Mouse (Mus musculus): ENCODE data around the gene Cdk7. TPM values are rescaled to one million over a fixed set of nuclear protein-coding genes. Genes with fewer than 3 reads are reported as not detected.
A peak's percentile ranks its signal among the peaks of the same experiment; 100 is the strongest.

Gene Cdk7
- 66.3 and 68.4 TPM in 2 replicates for polyA plus RNA-seq (2014; fragmentation: Nextera tagmentation; extraction: Ambion mirVana)

- H3K36me3 ChIP-seq (ENCODE audit: control insufficient read depth, insufficient read depth, low read length), result peaks cover 6% of the 10 kb centered on the region; the same call in 1 of the 2 replicates
- 1% methylated on average over 19 of the region's 19 CpGs for WGBS
- H3K27ac ChIP-seq (ENCODE audit: low read depth, low read length), result peak within 1 kb of the TSS; percentile 63
- no peaks in the 10 kb centered on the region for H3K9me3 ChIP-seq (ENCODE audit: control insufficient read depth, low read length)
- peak; percentile 100 for DNase-seq (ENCODE audit: low spot score, missing footprints)
- peak; percentile 99 for ATAC-seq (ENCODE audit: low FRiP score)
- peak within 1 kb of the TSS; percentile 87 for H3K4me3 ChIP-seq (ENCODE audit: low read depth, low read length)
- peak within 1 kb of the TSS; percentile 59 for H3K4me2 ChIP-seq
- peaks cover 6% of the 10 kb centered on the region; the same call in 1 of the 2 replicates for H3K4me1 ChIP-seq (ENCODE audit: control insufficient read depth, insufficient read depth, low read length)
- no peaks in the 10 kb centered on the region for H3K27me3 ChIP-seq (ENCODE audit: control insufficient read depth, insufficient read depth, low read length)
- peak within 1 kb of the TSS; percentile 89 for H3K9ac ChIP-seq (ENCODE audit: low read length)
Measured at GRCm38 (mm10) chr13:100730861-100731176, at the start of gene Cdk7. Gene Cdk7 (minus strand): TSS chr13:100730939.

GRCm38 (mm10) chr13:100777491-100777890 is 46.8 kb upstream of the Cdk7 start:
- H3K4me1 ChIP-seq (ENCODE audit: control insufficient read depth, insufficient read depth, low read length), result peaks cover 11% of the 10 kb centered on the region
- ATAC-seq (ENCODE audit: low FRiP score) (no peak), DNase-seq (ENCODE audit: low spot score, missing footprints) (peak; percentile 71)
- H3K4me3 ChIP-seq (ENCODE audit: low read depth, low read length), result no peak overlapping the region
- H3K9ac ChIP-seq (ENCODE audit: low read length), result no peak overlapping the region
- no peaks in the 10 kb centered on the region for H3K9me3 ChIP-seq (ENCODE audit: control insufficient read depth, low read length)
- H3K4me2 ChIP-seq, result no peak overlapping the region
- no peak overlapping the region for H3K27ac ChIP-seq (ENCODE audit: low read depth, low read length)
- H3K27me3 ChIP-seq (ENCODE audit: control insufficient read depth, insufficient read depth, low read length), result no peaks in the 10 kb centered on the region
- 88% methylated on average over 3 of the region's 3 CpGs for WGBS
- H3K36me3 ChIP-seq (ENCODE audit: control insufficient read depth, insufficient read depth, low read length), result peaks cover 9% of the 10 kb centered on the region

- H3K4me1 ChIP-seq (ENCODE audit: control insufficient read depth, insufficient read depth, low read length), result peaks cover 11% of the 10 kb centered on the region
- H3K36me3 ChIP-seq (ENCODE audit: control insufficient read depth, insufficient read depth, low read length), result peaks cover 10% of the 10 kb centered on the region
- ATAC-seq (ENCODE audit: low FRiP score) (no peak), DNase-seq (ENCODE audit: low spot score, missing footprints) (peak; percentile 80)
- 70% methylated on average over 6 of the region's 6 CpGs for WGBS
- no peak overlapping the region for H3K4me2 ChIP-seq
- no peak overlapping the region for H3K27ac ChIP-seq (ENCODE audit: low read depth, low read length)
- H3K27me3 ChIP-seq (ENCODE audit: control insufficient read depth, insufficient read depth, low read length), result no peaks in the 10 kb centered on the region
- H3K4me3 ChIP-seq (ENCODE audit: low read depth, low read length), result no peak overlapping the region
- H3K9ac ChIP-seq (ENCODE audit: low read length), result no peak overlapping the region
- H3K9me3 ChIP-seq (ENCODE audit: control insufficient read depth, low read length), result no peaks in the 10 kb centered on the region
Measured at GRCm38 (mm10) chr13:100776710-100777109, 46.0 kb upstream of the Cdk7 start.

- H3K4me1 ChIP-seq (ENCODE audit: control insufficient read depth, insufficient read depth, low read length), result peaks cover 11% of the 10 kb centered on the region
- H3K9ac ChIP-seq (ENCODE audit: low read length), result peak overlapping the region; percentile 78
- ATAC-seq (ENCODE audit: low FRiP score) (no peak), DNase-seq (ENCODE audit: low spot score, missing footprints) (no peak)
- H3K9me3 ChIP-seq (ENCODE audit: control insufficient read depth, low read length), result no peaks in the 10 kb centered on the region
- H3K27me3 ChIP-seq (ENCODE audit: control insufficient read depth, insufficient read depth, low read length), result no peaks in the 10 kb centered on the region
- H3K36me3 ChIP-seq (ENCODE audit: control insufficient read depth, insufficient read depth, low read length), result peaks cover 7% of the 10 kb centered on the region
- H3K4me2 ChIP-seq, result peak overlapping the region; percentile 71
- H3K4me3 ChIP-seq (ENCODE audit: low read depth, low read length), result peak overlapping the region; percentile 88
- peak overlapping the region; percentile 36; the same call in 1 of the 2 replicates for H3K27ac ChIP-seq (ENCODE audit: low read depth, low read length)
- whole genome bisulfite sequencing, result 18% methylated on average over 8 of the region's 8 CpGs
Measured at GRCm38 (mm10) chr13:100776056-100776419, 45.3 kb upstream of the Cdk7 start.

- Histone ChIP-seq H3K4me3 (ENCODE audit: low read depth, low read length) (peak within 1 kb of the TSS; percentile 88), H3K9me3 (ENCODE audit: control insufficient read depth, low read length) (no peaks in the 10 kb centered on the region), H3K4me1 (ENCODE audit: control insufficient read depth, insufficient read depth, low read length) (peaks cover 11% of the 10 kb centered on the region), H3K27me3 (ENCODE audit: control insufficient read depth, insufficient read depth, low read length) (no peaks in the 10 kb centered on the region), H3K27ac (ENCODE audit: low read depth, low read length) (peak within 1 kb of the TSS; percentile 36; the same call in 1 of the 2 replicates), H3K9ac (ENCODE audit: low read length) (peak within 1 kb of the TSS; percentile 78), H3K4me2 (peak within 1 kb of the TSS; percentile 71), H3K36me3 (ENCODE audit: control insufficient read depth, insufficient read depth, low read length) (peaks cover 6% of the 10 kb centered on the region)
- DNase-seq (ENCODE audit: low spot score, missing footprints) (peak; percentile 97), ATAC-seq (ENCODE audit: low FRiP score) (peak; percentile 97)
- under 1% methylated on average over 46 of the region's 46 CpGs for WGBS
Measured at GRCm38 (mm10) chr13:100775252-100776055, 44.7 kb upstream of the Cdk7 start, which contains the start of gene Cenph. Gene Cenph (minus strand): TSS chr13:100775899.

GRCm38 (mm10) chr13:100774704-100775103 is 44.0 kb upstream of the Cdk7 start:
- DNase-seq (ENCODE audit: low spot score, missing footprints) (no peak), ATAC-seq (ENCODE audit: low FRiP score) (no peak)
- Histone ChIP-seq H3K4me1 (ENCODE audit: control insufficient read depth, insufficient read depth, low read length) (peaks cover 11% of the 10 kb centered on the region), H3K36me3 (ENCODE audit: control insufficient read depth, insufficient read depth, low read length) (peaks cover 5% of the 10 kb centered on the region; the same call in 1 of the 2 replicates), H3K27ac (ENCODE audit: low read depth, low read length) (no peak overlapping the region), H3K4me2 (peak overlapping the region; percentile 71), H3K9ac (ENCODE audit: low read length) (peak overlapping the region; percentile 78), H3K4me3 (ENCODE audit: low read depth, low read length) (peak overlapping the region; percentile 88), H3K9me3 (ENCODE audit: control insufficient read depth, low read length) (no peaks in the 10 kb centered on the region), H3K27me3 (ENCODE audit: control insufficient read depth, insufficient read depth, low read length) (no peaks in the 10 kb centered on the region)

GRCm38 (mm10) chr13:100755329-100755728 is 24.6 kb upstream of the Cdk7 start:
- Histone ChIP-seq H3K27ac (ENCODE audit: low read depth, low read length) (no peak overlapping the region), H3K4me1 (ENCODE audit: control insufficient read depth, insufficient read depth, low read length) (no peaks in the 10 kb centered on the region), H3K4me2 (no peak overlapping the region), H3K9ac (ENCODE audit: low read length) (no peak overlapping the region), H3K36me3 (ENCODE audit: control insufficient read depth, insufficient read depth, low read length) (peaks cover 10% of the 10 kb centered on the region), H3K4me3 (ENCODE audit: low read depth, low read length) (no peak overlapping the region), H3K9me3 (ENCODE audit: control insufficient read depth, low read length) (no peaks in the 10 kb centered on the region), H3K27me3 (ENCODE audit: control insufficient read depth, insufficient read depth, low read length) (no peaks in the 10 kb centered on the region)
- no peak for DNase-seq (ENCODE audit: low spot score, missing footprints)
- 88% methylated on average over 2 of the region's 2 CpGs for WGBS
- no peak for ATAC-seq (ENCODE audit: low FRiP score)

GRCm38 (mm10) chr13:100754186-100754585 is 23.4 kb upstream of the Cdk7 start:
- H3K27ac ChIP-seq (ENCODE audit: low read depth, low read length), result no peak overlapping the region
- ATAC-seq (ENCODE audit: low FRiP score), result no peak

GRCm38 (mm10) chr13:100753011-100753410 is 22.3 kb upstream of the Cdk7 start:
- 80% methylated on average over 6 of the region's 6 CpGs for WGBS
- Histone ChIP-seq H3K27ac (ENCODE audit: low read depth, low read length) (no peak overlapping the region), H3K27me3 (ENCODE audit: control insufficient read depth, insufficient read depth, low read length) (no peaks in the 10 kb centered on the region), H3K4me1 (ENCODE audit: control insufficient read depth, insufficient read depth, low read length) (no peaks in the 10 kb centered on the region), H3K36me3 (ENCODE audit: control insufficient read depth, insufficient read depth, low read length) (no peaks in the 10 kb centered on the region), H3K9ac (ENCODE audit: low read length) (no peak overlapping the region), H3K4me3 (ENCODE audit: low read depth, low read length) (no peak overlapping the region), H3K4me2 (no peak overlapping the region), H3K9me3 (ENCODE audit: control insufficient read depth, low read length) (no peaks in the 10 kb centered on the region)
- ATAC-seq (ENCODE audit: low FRiP score) (no peak), DNase-seq (ENCODE audit: low spot score, missing footprints) (no peak)

More at GRCm38 (mm10) chr13:100754186-100754585, 23.4 kb upstream of the Cdk7 start:
- Histone ChIP-seq H3K9ac (ENCODE audit: low read length) (no peak overlapping the region), H3K9me3 (ENCODE audit: control insufficient read depth, low read length) (no peaks in the 10 kb centered on the region), H3K36me3 (ENCODE audit: control insufficient read depth, insufficient read depth, low read length) (no peaks in the 10 kb centered on the region), H3K4me1 (ENCODE audit: control insufficient read depth, insufficient read depth, low read length) (no peaks in the 10 kb centered on the region), H3K4me3 (ENCODE audit: low read depth, low read length) (no peak overlapping the region), H3K27me3 (ENCODE audit: control insufficient read depth, insufficient read depth, low read length) (no peaks in the 10 kb centered on the region), H3K4me2 (no peak overlapping the region)
- DNase-seq (ENCODE audit: low spot score, missing footprints), result peak; percentile 72
- 78% methylated on average over 4 of the region's 4 CpGs for WGBS
